Mouse (Mus musculus): ENCODE results near the gene Atxn1.

The Atxn1 gene

DNA sequence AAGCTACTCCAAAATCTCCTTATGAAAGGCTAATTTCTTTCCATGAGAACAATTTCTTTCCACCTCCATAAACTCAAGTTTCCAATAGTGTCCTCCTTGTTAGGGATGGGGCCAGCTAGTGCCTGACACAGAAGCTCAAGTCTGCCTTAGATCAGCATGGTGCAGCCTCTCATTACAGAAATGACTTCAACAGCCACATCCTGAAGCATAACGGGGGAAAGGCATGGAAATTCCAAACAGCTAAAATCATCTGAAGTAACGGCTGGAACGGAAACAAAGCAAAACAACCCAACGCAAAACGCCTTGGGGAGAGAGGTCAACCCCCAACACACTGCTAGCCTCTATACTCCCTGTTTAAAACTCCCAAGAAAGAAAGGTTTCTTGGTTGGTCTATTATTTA is 284.2 kb downstream of the Atxn1 start:
- no peak for DNase-seq (ENCODE audit: low spot score)

DNA sequence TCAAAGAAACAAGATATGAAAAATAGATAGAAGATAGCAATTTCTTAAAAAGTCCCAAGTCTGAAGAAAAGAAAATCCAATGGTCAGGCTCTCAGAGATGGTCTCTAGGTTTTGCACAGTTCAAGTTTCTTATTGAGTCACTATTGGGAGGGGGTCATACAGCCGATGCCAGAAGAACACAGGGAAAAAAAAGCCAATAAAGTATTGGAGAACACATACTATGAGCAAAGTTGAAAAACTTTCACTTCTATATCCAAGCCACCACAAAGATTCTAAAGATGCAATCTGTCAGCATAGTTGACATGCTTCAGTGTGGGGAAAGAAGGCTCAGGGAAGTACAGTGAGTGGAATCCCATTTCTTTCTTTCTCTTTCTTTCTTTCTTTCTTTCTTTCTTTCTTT is 285.7 kb downstream of the Atxn1 start:
- DNase-seq (ENCODE audit: low spot score): no peak

DNA sequence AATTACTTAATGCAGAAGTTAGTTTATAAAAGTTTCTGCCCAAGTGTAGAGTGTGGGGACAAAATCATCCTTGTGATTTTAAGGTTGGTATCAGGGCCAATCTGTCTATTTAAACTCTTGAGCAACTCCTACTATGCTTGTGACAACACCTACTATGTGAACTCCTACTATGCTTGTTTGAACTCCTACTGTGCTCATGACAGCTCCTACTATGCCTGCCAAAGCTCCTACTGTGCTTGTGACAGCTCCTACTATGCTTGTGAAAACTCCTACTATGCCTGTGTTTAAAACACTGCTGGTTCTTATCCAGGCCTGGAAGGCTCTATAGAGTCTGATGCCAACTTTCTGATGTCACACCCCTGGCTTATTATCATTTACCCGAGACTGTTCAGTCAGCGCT is 292.2 kb downstream of the Atxn1 start:
- no peak for DNase-seq (ENCODE audit: low spot score)

DNA sequence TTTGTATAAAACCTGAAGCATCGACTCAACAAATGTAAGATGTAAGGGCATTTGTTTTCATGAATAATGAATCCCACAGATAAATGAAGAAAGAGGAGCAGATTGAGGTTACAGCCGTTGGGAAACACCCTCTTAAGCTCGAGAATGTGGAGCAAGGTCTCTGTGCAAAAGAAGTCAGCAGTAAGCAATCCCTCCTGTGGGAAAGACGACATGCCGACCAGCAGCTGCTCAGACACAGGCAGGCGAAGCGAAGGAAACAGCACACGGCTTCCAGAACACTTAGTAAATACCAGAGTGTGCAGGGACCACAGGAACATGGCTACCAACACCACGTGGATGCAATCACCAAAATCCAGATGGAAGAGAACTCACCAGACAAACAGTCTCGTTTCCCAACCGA is 294.8 kb downstream of the Atxn1 start:
- no peak for DNase-seq (ENCODE audit: low spot score)

DNA sequence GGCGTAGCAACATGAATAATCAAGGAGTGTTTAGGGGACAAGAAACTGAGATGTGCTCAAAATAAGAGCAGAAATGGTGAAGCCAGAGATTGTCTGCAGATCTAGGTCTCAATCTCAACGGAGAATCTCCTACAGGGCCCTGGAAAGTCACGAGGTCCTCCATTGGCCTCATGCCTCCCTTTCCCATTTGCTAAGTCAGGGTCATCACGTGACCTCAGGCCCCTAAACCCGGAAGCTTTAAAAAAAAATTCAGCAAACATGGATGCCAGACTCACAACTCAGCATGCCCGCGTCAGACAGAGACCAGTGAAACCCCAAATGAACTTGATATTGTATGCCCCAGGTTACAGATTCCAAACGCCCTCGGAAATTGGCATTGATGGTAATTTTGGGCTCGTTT is 302.0 kb downstream of the Atxn1 start:
- DNase-seq (ENCODE audit: low spot score): no peak

DNA sequence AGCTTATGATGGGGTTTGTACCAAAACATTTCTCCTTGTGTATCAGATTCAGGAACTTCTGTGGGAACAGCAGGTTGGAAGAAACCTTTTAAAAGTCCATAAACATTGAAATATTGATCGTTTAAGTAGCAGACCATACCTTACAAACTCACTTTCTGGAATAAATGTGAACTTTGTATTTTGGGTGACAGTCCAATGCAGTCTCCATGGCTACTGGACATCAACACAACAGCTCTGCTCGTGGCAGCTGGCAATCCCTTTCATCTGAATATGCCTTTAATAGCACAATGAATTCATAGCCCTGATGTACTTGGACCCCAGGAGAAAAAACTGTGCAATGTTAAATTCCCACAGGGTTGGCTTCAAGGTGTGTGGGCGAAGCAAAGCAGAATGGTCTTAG is 302.6 kb downstream of the Atxn1 start:
- DNase-seq (ENCODE audit: low spot score): no peak

DNA sequence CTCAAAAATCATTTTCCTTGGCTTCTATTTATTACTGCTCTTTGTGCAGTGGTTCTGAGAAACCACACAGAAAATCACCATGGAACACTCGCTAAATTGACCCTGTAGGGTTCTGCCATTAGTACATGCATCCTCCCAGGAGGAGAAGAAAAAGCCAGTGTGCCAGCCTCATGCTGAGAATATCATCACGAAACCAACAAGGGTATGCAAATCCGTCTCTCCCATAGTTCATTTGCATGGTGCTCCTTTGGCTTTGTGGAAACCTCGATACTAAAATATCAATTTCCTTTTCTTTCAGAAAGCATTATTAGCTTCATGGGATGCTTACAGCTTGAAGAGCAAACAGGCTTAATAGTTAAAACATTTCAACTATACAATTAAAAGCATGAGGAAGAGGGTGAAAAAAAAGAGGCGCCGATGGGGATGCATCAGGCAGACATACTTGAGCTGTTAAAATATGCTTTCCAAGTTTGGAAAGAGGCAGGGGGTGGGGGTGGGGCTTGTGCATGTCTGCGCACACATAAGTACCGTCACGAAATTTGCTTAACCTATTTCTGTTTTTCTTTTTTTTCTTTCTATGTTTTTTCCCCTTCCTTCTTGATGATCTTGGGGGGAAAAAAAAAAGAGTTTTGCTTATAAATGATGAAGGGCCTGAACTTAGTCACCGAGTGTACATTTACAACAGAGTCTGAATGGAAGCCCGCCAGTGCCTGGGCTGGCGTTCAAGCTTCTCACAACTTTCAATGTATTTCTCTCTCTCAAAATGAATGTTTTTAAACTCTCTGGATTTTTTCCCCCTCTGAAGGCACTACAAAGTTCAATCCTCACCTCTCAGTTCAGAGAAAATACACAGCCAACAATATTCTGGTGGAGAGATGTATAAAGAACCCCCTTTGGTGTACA is 303.3 kb downstream of the Atxn1 start:
- DNase-seq (ENCODE audit: low spot score): no peak

DNA sequence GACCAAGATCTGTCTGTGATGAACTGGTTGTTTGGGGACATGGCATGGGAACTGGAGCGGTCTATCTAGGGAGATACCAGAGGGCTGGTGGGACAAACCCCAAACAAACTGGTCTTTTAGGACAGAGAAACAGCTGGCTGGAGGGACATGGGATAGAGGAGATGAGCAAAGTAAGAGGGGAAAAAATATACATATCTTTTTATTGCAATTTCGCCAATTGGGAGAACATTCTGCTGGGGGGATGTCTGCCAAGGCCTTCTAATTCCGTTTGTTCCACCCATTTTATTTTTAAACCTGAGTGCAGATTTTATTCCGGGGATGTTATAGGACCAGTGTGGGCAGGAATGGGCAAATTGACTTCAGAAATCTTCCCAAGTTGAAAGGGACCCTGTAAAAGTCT is 305.0 kb downstream of the Atxn1 start:
- DNase-seq (ENCODE audit: low spot score): no peak

DNA sequence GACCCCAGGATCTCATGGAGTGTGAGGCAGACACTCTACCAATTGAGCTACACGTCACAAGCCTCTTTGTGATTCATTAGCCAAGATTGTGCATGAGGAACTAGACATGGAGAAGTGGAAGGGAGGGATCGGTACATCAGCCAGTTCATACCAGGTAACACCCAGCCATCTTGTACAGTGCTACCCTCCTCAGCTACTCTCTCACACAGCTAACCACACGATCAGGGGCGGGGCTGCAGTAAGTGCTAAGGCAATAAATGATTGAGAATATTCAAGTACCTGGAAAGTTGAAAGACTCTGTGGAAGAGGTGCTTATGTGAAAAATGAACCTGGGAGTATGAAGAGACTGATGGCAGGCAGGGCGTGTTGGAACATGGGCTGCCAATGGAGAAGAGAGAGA is 306.5 kb downstream of the Atxn1 start:
- no peak for DNase-seq (ENCODE audit: low spot score)

DNA sequence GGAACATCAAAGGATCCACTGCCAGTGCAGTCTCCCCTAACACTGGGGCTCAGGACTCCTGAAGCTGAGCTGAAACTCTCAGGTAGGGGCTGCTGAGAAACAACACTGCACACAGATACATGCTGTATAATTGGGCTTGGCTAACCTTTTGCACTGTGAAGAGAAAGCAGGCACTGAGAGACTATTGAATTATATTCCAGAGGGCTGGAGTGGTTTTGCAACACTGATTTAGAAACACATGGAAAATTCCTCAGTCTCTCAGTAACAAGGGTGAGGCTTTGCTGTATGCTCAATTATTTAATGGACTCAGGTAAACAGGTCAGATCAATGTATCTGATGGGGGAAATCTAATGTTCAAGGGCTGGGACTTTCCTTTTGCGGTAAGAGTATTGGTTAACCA is 307.6 kb downstream of the Atxn1 start:
- no peak for DNase-seq (ENCODE audit: low spot score)

DNA sequence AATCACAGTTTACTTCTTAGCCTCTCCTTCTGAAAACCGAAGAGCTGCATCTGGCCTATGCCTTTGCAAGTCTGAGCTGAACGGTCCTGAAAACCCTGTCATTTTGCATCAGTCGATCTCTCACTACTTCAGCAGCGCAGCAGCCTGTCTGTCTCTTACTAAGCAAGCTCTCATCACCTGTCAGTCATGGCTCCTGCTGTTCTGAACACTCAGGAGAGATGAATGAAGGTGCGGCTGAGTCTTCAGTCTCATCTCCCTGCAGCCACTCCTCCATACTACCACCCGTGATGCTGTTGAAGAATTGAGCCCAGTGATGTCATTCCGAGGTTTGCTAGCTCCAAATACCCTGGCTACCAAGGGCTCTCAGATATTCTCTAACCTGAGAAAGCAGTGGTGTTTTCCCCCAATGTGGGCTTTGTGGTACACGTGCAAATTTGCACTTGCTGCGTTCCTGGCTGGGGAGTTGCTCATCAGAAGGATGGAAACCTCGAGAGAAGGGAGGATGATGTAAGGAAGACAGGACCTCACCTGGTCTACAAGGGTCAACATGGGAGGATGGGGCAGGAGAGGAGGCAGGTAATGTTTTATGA is 313.1 kb downstream of the Atxn1 start:
- no peak for DNase-seq (ENCODE audit: low spot score)

DNA sequence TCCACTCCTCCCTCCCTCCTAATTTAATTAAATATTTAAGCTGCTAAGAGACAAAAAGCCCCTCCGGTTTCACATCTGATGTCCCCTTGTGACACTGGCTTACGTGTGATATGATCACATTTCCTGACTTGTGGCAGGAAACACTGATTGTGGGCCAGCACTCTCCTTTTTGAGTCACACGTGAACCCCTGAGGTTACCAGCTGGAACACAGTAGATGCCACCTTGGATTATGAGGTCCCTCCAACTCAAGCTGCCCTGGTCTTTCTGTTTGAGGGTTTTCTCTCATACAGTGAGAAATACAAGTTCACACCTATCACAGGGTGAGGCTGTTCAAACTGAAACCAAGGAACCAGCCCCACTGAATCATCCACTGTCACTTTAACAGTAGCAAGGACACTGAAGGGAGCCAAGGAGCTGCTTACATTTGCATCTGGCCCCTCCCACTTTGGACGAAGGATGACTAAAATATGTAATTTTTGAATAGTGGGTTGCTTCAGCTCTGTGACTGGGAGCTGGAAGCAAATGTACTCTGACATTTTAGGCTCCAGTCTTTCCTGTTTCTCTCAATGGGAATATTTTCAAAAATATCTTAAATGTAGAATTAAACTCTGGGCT is 315.5 kb downstream of the Atxn1 start:
- no peak for DNase-seq (ENCODE audit: low spot score)

DNA sequence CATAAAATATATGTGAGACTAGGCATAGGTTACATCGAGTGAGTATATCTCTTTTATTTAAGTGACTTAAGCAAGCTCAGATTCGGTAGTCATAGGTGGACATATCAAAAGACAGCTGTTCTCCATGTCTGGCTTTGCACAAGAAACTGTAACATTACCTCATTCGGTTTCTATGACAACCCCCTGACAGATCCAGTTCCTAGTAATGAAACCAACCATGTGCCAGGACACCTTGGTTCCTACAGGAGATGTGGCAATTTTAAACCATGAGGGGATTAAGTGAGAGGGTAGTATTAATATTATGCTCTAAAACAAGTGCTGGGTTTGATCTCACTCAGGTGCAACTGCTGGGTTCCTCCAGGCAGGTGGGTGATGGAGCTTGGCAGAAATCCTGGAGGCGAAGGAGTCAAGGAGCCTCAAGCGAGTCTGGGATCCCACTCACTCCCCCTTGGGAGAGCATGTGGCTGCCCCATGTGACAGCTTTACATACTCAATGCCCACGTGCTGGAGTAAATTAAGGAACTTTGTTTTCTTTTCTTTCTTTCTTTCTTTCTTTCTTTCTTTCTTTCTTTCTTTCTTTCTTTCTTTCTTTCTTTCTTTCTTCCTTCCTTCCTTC is 320.9 kb downstream of the Atxn1 start:
- DNase-seq (ENCODE audit: low spot score): no peak

DNA sequence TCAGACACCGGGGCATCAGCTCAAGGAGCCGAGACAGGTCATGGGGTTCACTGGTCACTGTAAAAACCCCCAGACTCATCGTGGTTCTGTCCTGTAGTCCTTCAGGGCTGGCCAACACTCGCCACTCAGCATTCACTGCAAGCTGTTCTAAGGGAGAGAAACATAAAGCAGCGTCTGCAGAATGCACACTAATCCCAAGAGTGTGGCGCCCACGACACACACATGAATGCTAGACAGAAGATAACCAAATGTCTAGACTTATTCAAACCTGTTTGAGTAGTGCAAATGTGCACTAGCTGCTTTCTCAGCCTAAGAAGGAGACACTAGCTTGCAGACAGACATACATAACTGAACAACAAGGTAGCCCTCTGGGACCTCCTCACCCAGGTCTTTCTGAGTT is 321.9 kb downstream of the Atxn1 start:
- DNase-seq (ENCODE audit: low spot score): no peak

DNA sequence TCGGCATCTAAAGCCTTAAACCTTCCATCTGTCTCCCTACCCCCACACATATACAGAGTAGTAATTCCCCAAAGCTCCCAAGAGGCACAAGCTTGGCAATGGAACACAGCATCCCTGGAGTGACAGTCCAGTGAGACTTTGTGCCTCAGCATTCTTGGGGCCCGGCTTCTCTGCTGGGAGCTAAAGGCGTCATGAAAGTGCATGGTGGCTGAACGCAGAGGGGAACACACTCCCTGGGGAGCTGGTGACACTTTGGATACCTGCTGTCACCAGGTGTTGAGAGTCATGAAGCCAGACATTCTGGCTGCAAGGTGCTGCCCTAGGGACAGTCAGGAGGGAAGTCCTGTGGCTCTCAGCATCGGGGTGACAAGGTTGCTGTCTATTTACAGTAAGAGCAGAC is 324.4 kb downstream of the Atxn1 start:
- DNase-seq (ENCODE audit: low spot score): no peak

DNA sequence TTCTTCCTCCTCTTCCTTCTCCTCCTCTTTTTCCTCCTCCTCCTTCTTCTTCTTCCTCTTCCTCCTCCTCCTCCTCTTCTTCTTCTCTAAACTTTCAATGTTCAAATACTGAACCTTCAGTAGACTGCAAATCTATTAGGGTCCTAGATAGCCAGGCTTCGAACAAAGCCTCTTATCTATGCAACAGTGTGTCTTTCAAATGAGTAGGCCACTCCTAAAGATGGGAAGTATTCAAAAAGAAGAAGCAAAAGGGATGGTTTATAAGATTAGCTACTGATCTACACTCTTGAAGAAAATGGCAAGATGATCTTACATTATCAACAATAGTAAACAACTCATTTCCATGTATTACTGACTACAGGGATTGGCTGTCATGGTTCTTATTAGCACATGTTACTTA is 326.5 kb downstream of the Atxn1 start:
- no peak for DNase-seq (ENCODE audit: low spot score)

DNA sequence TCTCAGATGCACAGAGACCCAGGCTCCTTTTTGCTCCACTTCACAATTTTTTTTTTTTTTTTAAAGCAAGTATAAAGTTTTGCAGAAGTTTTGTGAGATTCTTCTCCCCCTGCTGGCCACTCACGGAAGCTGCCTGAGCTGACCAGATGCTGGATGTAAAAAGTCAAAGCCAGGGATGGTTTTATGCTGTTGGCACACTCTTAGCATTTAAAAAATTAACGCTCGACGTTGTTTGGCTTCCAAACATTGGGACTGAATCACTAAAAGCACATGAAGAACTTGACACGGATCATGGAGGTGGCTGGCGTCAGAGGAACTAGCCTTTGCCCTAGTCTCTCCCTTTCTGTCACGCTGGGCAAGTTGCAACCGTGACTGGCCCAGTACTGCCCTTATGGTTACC is 327.5 kb downstream of the Atxn1 start:
- DNase-seq (ENCODE audit: low spot score): peak; percentile 64

DNA sequence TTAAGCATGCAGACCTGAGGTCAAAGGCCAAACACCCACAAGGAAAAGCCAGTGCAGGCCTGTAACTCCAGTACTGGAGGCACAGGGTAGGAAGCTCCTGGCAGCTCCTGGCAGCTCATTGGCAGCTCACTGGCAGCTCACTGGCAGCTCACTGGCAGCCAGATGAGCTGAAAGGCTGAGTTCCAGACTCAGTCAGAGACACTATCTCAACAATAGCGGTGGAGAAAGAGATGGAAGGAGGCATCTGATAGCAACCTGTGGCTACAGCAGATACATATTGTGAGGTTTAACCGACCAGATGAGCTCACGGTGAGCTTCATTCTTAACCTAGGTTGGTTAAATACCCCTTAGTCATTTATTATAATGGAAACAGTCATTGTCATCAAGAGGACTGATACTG is 328.4 kb downstream of the Atxn1 start:
- DNase-seq (ENCODE audit: low spot score): no peak

DNA sequence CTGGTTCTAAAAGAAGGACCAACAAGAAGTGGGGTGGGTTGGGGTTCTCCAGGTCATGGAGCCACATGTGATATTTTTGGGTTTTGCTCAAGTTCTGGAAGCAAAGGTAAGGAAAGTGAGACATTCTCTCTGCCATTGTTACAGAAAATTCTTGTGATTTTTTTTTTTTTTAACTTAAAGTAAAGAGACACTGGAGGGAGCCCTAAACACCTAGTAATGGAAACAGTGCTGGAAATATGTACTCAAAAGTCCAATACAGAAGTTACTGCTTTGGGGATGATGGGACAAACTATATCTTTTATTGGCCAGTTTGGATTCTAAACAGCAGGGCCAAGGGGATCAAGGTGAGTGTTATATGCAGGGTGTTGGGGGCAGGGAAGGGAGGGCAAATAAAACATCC is 330.9 kb downstream of the Atxn1 start:
- no peak for DNase-seq (ENCODE audit: low spot score)

DNA sequence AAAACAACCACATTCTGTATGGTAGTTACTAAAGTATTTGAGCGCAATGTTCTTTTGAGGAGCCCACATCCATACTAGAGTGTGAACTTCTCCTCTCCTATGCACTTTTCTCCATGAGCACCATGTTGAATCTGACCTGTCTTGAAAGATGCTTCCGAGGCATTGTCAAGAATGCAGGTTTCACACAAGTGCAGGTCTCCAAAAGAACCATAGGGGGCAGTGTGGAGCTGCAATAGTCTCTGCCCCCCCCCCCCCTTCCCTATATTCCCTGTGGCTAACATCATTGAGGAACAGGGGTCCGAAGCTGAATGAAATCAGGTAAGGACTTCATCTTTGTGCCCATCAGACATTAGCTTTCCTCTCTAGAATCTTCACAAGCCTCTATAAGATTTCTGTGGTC is 332.7 kb downstream of the Atxn1 start:
- DNase-seq (ENCODE audit: low spot score): no peak

DNA sequence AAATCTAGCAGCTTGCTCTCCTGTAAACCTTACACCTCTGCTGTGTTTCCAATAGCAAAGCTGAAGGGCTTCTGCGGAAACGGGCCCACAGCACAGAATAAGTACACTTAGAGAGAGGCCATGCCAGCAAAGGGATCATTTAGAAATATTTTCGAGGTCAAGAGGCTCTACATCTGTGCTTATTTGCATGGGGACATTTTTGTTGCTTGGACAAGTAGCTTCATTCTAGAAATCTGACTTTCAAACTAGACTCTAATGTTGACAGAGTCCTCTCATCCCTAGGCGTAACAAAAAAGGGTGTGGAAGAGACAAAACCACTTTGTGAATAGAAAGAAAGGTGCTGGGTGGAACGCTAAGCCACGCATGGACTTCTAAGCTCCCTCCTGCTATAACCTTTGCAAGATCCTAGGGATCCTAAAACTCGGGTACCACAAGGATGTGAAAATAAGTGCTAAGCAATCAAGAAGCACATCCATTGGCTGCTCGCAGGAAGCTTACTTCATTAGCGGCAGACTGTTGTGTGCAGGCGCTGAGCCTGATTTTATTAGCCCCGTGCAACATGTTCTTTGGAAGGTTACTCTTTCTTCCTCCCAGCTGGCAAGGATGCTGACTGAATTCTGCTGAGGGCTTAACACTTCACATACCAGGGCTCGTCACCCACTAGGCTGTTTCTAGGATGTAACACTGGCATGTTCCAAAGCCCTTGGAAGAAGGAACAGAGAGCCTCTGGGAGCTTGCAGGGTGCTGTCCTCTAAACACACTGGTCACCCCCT is 334.1 kb downstream of the Atxn1 start:
- DNase-seq (ENCODE audit: low spot score): no peak

DNA sequence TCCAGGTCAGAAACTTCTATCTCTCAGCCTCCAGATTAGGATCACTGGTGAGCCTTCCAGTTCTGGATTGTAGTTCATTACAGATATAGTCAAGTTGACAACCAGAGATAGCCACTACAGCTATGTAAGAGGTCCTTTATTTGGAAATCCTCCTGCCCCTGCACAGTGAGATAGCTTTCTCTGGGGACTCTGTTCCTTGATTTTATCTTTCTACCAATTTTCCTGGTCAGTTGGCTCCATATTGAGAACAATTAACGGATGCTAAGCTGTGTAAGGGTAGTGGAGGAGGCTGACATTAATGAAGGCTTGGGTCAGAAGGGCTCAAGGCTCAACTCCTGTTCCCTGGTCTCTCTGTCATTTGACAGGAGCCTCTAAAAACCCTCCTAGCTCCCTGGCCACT is 335.1 kb downstream of the Atxn1 start:
- no peak for DNase-seq (ENCODE audit: low spot score)
